Mouse (Mus musculus): Measurements from ENCODE around the gene Tstd2.

Gene Tstd2

DNA sequence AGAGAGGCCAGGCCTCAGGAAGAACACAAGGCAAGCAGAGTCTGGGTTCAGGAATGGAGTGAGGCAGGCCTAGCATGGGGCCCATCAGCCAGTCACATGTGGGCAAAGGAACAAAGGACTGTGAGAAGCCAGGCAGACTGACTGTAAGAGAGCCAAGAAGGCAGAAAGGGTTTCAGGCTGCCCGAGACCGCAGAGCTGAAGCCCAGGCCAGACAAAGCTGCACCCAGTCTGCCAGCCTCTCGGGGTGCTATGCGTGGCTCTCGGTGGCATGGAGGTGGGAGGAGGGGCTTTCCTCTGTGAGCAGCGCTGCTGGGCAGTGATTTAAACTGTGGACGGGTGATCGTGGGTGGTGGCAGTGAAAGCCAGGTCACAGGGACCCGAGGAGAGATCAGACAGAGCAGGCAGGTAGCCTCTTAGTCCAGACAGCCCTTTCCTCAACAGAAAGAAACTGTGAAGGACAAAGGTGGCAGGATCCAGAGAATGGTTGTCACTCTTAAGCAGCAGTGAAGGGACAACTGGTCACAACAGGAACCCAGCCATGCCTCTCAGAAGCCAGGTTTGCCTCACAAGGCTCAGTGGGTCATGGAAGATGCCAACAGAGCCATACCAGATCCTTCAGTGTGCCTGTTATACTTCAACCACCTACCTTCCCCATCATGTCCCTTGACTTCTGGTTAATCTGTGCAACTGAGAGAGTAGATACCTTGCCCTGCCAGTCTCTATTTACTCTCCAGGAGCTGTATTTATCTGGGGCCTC lies 53.9 kb downstream of the Tstd2 start:
- in situ Hi-C loops (cut with MboI) = no loop called here

DNA sequence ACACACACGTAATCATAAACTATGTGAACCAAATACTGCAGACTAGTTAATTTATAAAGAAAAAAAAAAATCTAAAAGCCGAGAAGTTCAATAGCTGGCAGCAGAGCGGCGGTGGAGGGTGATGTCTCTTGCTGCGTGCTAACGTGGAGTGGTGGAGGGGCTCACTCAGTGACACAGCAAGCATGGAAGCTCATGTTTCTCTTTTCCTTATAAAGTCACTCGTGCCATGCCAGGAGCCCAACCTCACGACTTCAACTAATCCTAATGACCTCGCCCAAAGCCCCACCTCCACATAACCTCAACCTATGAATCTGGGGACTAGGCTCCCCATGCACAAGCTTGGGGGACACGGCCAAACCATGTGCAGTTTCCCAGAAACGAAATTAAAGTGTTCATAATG lies 55.9 kb downstream of the Tstd2 start:
- in situ Hi-C loops (cut with MboI) = no loop called here

DNA sequence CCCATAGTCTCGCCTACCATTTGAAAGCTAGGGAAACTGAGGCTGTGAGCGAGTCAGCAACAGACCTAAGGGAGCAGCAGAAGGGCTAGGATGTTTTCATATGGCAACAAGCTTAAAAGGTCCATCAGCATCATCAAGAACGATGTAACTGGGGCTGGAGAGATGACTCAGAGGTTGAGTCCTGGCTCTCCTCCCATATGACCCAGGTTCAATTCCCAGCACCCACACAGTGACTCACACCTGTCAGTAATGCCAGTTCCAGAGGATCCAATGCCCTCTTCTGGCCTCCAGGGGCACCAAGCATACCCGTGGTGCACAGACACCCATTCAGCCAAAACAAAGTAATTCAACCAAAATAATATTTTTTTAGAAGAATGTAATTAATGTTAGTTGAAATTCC lies 58.2 kb downstream of the Tstd2 start:
- in situ Hi-C loops (cut with MboI) = no loop called here

DNA sequence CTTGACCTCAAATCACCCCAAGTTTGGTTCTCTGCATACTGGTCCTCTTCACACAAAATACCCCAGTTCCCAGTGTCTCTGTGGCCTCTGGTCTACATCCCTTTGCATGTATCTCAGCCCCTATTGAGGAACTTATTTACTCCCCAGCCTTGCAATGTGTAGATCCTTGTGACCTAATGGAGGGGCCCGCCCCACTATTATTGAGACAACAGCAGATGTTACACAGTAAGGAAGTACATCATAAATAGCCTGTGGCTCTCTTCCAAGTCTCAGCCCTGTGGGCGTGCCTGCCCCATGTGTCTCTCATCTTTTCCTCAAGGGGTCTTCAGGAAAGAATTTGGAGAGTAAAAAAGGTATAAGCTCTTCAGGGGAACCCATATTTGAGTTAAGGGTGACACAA lies 61.6 kb downstream of the Tstd2 start:
- in situ Hi-C loops (cut with MboI) = no loop called here

DNA sequence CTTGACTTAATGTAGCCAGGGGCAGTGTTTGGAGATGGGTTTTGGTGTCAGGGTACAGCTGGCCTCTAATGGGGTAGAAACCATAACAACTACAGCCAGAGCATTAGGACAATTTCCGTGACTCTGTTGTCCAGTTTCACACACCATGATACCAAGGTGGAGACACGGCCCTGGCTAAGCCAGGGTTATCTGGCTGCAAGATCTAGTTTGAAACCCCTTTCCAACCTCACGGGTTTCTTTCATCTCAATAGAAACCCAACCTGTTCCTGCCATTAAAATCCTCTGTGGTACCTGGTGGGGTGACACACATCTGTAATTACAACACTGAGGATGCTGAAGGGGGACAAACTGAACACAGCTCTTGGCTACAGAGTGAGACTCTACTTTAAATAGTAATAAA lies 62.8 kb downstream of the Tstd2 start:
- in situ Hi-C loops (cut with MboI) = no loop called here

DNA sequence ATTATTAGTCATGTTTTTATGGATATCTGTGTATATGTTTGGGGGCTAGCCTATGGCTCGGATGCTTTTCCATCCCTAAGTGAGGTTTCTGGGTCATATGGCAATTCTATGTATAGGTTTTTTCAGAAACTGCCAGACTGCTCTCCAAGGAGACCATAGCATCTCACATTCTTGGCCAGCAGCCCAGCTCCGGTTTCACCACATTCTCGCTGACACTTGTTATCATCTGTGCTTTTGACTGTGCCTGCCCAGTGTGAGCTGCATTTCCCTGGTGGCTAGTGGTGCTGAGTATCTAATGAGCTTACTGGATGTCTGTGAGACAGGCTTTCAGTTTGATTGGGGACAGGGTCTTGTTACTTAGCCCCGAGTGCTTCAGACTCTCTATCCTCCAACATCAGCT lies 64.8 kb downstream of the Tstd2 start:
- in situ Hi-C loops (cut with MboI) = no loop called here

DNA sequence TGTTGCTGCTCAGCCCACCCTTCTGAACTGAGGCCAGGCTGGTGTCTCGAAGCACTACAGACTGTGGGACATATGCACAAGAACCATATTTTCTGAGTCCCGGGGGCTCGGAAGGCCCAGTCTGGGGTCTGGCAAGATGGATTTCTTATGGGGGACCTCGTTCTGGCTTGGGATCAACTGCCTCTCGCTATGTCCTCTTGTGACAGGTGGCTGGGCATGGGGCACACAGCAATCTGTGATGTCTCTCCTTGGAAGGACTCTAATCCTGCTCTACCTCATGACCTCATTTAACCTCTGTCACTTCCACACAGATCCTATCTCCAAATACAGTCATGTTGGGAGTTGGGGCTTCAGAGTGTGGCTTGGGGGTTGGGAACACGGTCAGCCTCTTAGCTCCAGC lies 65.9 kb downstream of the Tstd2 start:
- in situ Hi-C loops (cut with MboI) = no loop called here

DNA sequence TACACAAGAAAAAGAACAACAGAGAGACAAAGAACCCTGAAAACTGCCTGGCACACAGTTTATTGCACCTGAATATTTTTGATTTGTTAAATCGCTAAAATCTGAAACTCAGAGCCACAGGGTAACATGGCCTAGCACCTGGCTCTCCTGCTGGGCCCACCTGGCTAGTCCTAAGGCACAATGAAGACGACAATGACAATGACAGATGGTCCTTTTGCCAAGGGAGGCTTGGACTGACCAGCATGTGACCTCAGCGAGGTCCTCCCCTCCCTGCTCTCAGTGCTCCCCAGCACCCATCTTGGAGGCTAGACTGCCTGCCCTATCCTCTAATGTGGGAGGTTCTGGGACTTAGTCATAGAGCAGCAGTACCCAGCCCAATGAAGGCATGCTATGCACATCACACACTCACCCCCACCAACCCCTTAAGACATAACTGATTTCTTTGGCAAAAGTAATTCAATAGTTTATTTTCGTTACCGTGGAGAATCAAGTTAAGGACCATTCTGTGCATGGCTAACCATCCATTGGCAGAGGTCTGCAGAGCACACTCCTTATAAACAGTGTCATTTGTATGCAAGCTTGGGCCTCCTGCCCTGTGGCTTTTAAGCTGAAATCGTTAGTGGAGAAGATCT lies 68.5 kb downstream of the Tstd2 start:
- in situ Hi-C loops (cut with MboI) = no loop called here

DNA sequence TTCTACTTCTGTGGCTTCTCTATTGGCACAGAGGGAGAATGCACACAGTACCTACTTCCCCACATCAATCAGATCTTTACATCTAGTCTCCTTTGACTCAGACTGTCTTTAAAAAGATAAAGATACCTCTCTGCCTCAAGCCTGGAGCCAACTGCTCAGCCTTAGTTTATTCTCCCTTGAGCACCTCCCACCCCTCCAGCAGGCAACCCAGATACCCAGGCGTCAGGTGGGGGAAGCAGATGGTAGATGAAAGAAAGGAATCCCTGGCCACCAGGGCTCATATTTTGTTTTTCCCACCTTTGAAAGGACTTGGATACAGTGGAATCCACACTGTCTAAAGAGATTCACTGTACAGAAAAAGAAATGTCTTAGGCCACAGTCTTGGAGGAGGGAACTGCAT lies 69.9 kb downstream of the Tstd2 start:
- in situ Hi-C loops (cut with MboI) = no loop called here

DNA sequence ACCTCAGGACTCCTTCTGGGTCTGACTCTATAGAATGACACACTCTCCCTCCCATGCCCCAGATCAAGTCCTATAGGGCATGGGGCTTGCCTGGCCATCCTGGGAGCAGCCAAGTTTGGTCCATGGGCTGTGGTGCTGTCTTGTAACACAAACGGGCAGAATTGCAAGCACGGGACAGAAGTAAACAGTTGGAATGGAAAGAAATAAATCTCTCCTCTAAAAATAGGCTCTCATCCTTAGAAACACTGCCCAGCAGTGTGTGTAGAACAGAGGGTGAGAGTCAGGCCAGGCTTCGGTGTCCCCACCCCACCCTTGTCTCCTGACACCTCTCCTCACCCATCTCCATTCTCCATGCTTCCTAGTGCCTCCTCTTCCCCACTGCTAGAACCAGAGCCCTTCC lies 70.4 kb downstream of the Tstd2 start:
- in situ Hi-C loops (cut with MboI) = no loop called here

DNA sequence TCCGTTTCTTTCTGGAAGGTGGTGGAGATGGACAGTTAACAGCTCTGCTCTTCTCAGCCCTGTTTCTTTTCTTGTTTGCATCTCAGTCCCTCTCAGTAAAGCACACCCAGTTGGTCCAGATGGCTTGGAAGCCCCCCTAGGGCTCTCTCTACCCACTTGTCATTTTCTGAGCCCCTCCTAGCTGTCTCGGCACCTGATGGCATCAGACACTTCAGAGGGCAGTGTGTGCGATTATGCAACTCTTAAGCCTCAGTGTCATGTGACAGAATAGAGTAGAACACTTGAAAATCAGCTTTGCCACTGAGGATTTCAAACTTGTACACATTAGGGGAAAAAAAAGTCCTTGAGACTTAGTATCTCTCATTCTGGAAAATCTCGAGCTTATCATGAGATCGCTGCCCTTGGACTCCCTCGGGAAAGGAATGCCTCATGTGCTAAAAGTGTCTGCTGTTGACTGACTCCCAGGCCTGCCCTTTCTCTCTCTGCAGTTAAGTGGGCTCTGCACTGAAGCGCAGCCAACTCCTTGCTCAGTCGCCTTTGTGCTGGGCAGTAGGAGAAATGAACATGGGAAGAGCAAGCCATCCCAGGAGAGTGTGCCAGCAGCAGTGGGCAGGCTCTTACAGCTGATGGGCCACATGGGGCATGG lies 72.7 kb downstream of the Tstd2 start:
- in situ Hi-C loops (cut with MboI) = no loop called here

DNA sequence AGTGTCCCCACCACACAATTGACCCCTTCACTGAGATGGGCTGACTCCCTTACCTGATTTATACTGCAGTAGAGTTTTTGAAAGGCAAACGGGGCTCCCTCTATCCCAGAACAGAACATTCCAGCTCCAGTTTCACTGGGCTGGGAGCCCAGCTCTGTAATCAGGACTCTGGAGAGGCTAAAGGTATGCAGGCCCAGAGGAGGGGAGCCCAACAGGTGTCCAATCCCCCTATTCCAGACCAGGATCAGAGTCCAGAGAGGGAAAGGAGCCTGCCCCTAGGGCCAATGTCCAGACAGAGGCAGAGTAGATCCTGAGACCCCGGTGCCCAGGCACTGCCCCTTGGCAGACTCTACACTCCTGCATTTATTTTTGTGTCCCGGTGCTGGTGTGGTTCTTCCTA lies 73.5 kb downstream of the Tstd2 start:
- in situ Hi-C loops (cut with MboI) = no loop called here

Data from mature B cell (primary cell).